Mouse (Mus musculus): ENCODE measurements around the gene Mcm6.

DNA sequence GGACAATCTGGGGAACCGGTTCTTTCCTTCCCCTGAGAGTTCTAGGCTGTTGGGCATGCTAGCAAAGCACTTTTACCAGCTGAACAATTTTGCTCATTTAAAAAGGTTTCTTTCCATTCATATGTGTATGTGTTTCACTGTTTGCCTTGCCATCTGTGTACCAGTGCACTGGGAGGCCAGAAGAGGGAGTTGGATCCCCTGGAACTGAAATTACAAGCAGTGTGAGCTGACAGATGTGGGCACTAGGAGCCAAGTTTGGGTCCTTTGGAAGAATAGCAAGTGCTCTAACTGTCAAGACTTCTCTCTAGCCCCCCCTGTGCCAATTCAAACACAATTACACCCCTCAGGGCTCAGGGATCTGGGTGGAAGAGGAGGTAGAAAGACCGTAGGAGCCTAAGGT is 34.7 kb downstream of the Mcm6 start:
- TF ChIP-seq MAFK (IDR thresholded peaks at IDR 0.05; ENCODE audit: insufficient replicate concordance, low read length) (no peak), BHLHE40 (IDR thresholded peaks at IDR 0.05; ENCODE audit: low read depth, low read length) (no peak), CTCF (conservative IDR thresholded peaks at IDR 0.05 in 1 of 2, IDR thresholded peaks at IDR 0.05 in 1 of 2; ENCODE audit: low read depth in 2 of 2, low read length in 2 of 2) (no peak)
